Mouse (Mus musculus) erythroblast, embryonic 14.5 days (primary cell): Measurements from ENCODE around the gene Gm10972. TPM values are rescaled to one million over a fixed set of nuclear protein-coding genes. Genes with fewer than 3 reads are reported as not detected.
"Not testable (repeated sequence)": the region's sequence is repeated elsewhere in the genome, so short reads cannot be mapped to it uniquely, and the experiment has no call there.

Experiments used
- H3K27me3 ChIP-seq: 2 replicates; pipeline ENCODE4 v1.6.1; 2012; ENCODE audit warnings: inconsistent platforms; ENCODE audit not compliant: control insufficient read depth
- H3K36me3 ChIP-seq: 2 replicates; pipeline ENCODE4 v1.6.1; 2012; ENCODE audit warnings: mild to moderate bottlenecking, inconsistent platforms; ENCODE audit not compliant: control insufficient read depth
- H3K4me1 ChIP-seq: 2 replicates; pipeline ENCODE4 v1.6.1; 2012; ENCODE audit warnings: inconsistent platforms; ENCODE audit not compliant: control insufficient read depth
- H3K4me3 ChIP-seq: replicated peaks from 2 replicates; pipeline ENCODE3; 2012; ENCODE audit warnings: moderate library complexity, mild to moderate bottlenecking, inconsistent platforms
- H3K9me3 ChIP-seq: 2 replicates; pipeline ENCODE4 v1.6.1; 2012; ENCODE audit warnings: low read length, inconsistent platforms, mixed read lengths; ENCODE audit not compliant: control insufficient read depth
- GATA1 ChIP-seq: IDR thresholded peaks from 2 replicates; pipeline ENCODE4 v1.6.1; 2012; ENCODE audit warnings: low read length, inconsistent platforms, mixed read lengths
- TAL1 ChIP-seq: IDR thresholded peaks from 3 replicates; pipeline ENCODE4 v1.6.1; 2012; ENCODE audit warnings: low read length, inconsistent platforms, mixed read lengths
- polyA plus RNA-seq: library from polyadenylated mRNA; stranded (reverse); fragments of >175 nt; gene quantifications from 2 replicates; pipeline ENCODE4 v1.2.3, GENCODE M21; 2012

Gene Gm10972
- polyA plus RNA-seq, 1 experiment: not detected

DNA sequence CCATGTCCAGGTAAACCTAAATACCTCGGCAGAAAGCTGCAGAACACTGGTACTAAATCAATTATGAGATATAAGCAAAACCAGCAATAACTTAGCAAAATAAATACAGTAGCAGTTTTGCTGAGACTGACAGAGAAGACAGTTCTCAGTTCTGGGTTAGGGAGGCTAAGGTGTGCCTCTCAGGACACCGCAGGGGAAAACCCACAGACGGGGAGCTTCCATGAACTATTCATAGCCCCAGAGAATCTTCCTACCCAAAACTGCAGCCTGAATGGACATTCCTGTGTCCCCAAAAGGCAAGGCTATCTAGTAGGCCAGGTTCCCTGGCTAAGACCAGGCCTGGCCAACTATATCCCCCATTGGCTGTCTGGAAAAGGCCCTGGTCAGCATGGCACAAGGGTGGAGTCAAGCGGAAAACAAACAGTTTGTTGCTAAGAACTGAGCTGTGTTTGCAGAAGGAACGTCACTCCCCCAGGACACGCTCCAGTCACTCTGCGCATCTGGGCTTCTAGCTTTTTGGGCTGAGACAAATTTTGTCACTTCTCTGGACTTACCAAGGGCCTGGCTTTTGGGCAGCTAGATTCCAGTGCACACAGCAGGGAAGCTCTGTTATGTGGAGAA lies 29.5 kb upstream of the Gm10972 start:
- Histone ChIP-seq H3K36me3 (peaks cover 22% of the 10 kb centered on the region), H3K27me3 (no peaks in the 10 kb centered on the region), H3K9me3 (no peaks in the 10 kb centered on the region), H3K4me1 (peaks cover 16% of the 10 kb centered on the region), H3K4me3 (no peak overlapping the region)
- no peak for TF ChIP-seq GATA1
- no peak for TF ChIP-seq TAL1

DNA sequence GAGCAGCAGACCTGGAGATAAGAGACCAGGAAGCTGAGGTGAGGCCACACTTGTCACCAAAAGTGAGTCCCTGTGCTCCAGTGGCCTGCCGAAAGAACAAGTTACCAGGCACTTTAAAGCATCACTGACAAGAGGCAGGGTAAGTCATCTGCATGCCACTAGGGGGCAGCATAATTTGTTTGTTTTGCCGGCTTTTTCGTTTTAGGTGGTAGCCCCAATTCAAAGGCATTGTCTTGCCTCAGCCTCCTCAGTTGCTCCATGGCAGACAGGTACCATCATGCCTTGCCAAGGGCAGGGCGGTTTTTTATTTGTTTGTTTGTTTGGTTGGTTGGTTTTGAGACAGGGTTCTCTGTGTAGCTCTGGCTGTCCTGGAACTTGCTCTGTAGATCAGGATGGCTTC lies 26.2 kb upstream of the Gm10972 start:
- Histone ChIP-seq H3K36me3 (peaks cover 47% of the 10 kb centered on the region), H3K4me3 (no peak overlapping the region), H3K27me3 (no peaks in the 10 kb centered on the region), H3K4me1 (peaks cover 21% of the 10 kb centered on the region), H3K9me3 (no peaks in the 10 kb centered on the region)
- TF ChIP-seq TAL1: no peak
- TF ChIP-seq GATA1: no peak

- no peak for TF ChIP-seq GATA1
- TF ChIP-seq TAL1: no peak
- no peaks in the 10 kb centered on the region for H3K27me3 ChIP-seq
- peak overlapping the region; percentile 6 for H3K4me3 ChIP-seq
- peaks cover 39% of the 10 kb centered on the region for H3K36me3 ChIP-seq
- peaks cover 30% of the 10 kb centered on the region for H3K4me1 ChIP-seq
- no peaks in the 10 kb centered on the region for H3K9me3 ChIP-seq
These were observed 21.0 kb upstream of the Gm10972 start for GRCm38 (mm10) chr3:94621740-94622507.

GRCm38 (mm10) chr3:94622550-94622949 lies 20.4 kb upstream of the Gm10972 start:
- H3K4me3 ChIP-seq: peak overlapping the region; percentile 6
- no peaks in the 10 kb centered on the region for H3K9me3 ChIP-seq
- no peaks in the 10 kb centered on the region for H3K27me3 ChIP-seq
- TF ChIP-seq GATA1: no peak
- no peak for TF ChIP-seq TAL1
- H3K36me3 ChIP-seq: peaks cover 39% of the 10 kb centered on the region
- H3K4me1 ChIP-seq: peaks cover 30% of the 10 kb centered on the region

DNA sequence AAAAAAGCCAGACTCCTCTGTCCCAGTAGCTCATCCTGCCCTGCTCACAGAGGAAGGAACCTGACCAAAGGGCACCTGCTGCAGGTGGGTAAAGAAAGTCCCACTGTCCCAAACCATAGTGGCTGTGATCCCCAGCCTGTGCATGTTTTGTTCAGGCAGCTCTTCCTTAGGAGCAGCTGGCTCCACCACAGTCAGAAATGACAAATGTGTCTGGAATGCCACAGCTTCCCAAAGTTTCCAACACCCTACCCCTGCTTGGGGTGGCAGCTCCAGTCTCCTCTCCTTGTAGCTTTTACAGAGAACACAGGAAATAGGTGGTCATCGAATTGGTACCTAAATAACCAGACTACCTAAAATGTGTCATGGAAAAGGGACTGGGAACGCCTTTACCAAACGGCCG lies 18.6 kb upstream of the Gm10972 start:
- Histone ChIP-seq H3K4me3 (no peak overlapping the region), H3K4me1 (peaks cover 27% of the 10 kb centered on the region), H3K9me3 (no peaks in the 10 kb centered on the region), H3K36me3 (peaks cover 45% of the 10 kb centered on the region), H3K27me3 (no peaks in the 10 kb centered on the region)
- no peak for TF ChIP-seq GATA1
- no peak for TF ChIP-seq TAL1

DNA sequence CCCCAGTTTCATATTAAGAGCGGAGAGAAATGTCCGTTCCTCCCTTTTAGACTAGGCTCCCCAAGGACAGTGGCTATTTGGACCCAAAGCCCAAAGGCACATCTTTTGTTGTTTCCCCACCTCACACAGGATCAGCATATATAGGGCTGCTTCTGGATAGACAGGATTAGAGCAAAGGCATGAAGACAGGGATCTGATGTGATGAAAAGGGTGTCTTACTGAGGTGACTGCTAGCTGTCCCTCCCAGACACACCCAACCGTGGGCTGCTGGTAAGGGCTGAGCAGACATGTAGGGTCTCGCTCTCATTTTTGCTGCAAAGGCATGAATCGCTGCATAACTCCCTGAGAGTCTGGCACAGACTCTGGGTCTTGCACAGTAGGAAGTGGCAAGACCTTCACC lies 14.2 kb upstream of the Gm10972 start:
- H3K4me1 ChIP-seq: no peaks in the 10 kb centered on the region; the same call in 1 of the 2 replicates
- no peak for TF ChIP-seq TAL1
- no peak for TF ChIP-seq GATA1
- no peak overlapping the region for H3K4me3 ChIP-seq
- H3K36me3 ChIP-seq: peaks cover 15% of the 10 kb centered on the region
- H3K27me3 ChIP-seq: no peaks in the 10 kb centered on the region
- no peaks in the 10 kb centered on the region for H3K9me3 ChIP-seq

DNA sequence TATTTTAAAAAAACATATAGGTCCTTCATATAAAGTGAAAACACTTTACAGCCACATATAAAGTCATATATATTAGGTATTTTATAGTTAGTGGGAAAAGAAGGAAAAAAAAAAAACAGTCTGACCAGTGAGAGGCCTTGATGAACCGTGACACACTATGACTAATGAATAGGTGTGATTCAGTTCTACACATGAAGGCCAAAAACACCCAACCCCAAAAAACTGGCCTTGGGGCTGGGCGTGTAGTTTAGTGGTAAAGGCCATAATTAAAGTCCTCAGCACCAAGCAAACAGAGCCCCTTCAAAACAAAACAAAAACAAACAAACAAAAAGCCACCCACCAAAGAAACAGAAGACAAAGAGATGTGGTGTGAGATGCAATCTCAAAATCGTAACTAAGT lies 13.0 kb upstream of the Gm10972 start:
- H3K27me3 ChIP-seq: no peaks in the 10 kb centered on the region
- no peak overlapping the region for H3K4me3 ChIP-seq
- peaks cover 16% of the 10 kb centered on the region for H3K36me3 ChIP-seq
- no peak for TF ChIP-seq GATA1
- H3K9me3 ChIP-seq: no peaks in the 10 kb centered on the region
- no peaks in the 10 kb centered on the region for H3K4me1 ChIP-seq

- TF ChIP-seq GATA1: no peak
- TF ChIP-seq TAL1: no peak
- H3K9me3 ChIP-seq: no peaks in the 10 kb centered on the region
- H3K4me3 ChIP-seq: no peak overlapping the region
- H3K4me1 ChIP-seq: peaks cover 28% of the 10 kb centered on the region
- H3K36me3 ChIP-seq: no peaks in the 10 kb centered on the region
- H3K27me3 ChIP-seq: no peaks in the 10 kb centered on the region
These were observed 6.1 kb downstream of the Gm10972 start for GRCm38 (mm10) chr3:94648755-94649590.

- H3K9me3 ChIP-seq: no peaks in the 10 kb centered on the region
- H3K27me3 ChIP-seq: no peaks in the 10 kb centered on the region
- H3K36me3 ChIP-seq: no peaks in the 10 kb centered on the region
- H3K4me1 ChIP-seq: peaks cover 28% of the 10 kb centered on the region
- TF ChIP-seq GATA1: no peak
- no peak overlapping the region for H3K4me3 ChIP-seq
These were observed 7.5 kb downstream of the Gm10972 start for GRCm38 (mm10) chr3:94650409-94650808.

DNA sequence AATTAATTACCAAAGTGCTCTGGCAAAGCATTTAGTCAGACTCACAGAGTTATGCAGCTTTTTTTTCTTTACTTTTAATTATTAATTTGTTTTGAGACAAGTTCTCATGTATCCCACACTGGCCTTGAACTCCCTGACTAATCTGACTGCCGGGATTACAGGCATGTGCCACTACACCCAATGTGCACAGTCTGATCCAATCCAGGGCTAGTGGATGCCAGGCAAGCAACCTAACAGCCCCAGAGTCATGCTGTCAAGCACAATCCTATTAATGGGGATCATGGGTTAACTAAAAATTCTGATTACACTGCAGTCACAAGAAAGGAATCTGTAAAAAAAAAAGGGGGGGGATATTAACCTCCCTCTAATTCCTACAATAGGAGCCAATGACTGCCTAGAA lies 11.1 kb downstream of the Gm10972 start:
- H3K4me3 ChIP-seq, H3K27me3 ChIP-seq, H3K9me3 ChIP-seq, H3K36me3 ChIP-seq: not testable (repeated sequence)
- H3K4me1 ChIP-seq: peaks cover 27% of the 10 kb centered on the region

DNA sequence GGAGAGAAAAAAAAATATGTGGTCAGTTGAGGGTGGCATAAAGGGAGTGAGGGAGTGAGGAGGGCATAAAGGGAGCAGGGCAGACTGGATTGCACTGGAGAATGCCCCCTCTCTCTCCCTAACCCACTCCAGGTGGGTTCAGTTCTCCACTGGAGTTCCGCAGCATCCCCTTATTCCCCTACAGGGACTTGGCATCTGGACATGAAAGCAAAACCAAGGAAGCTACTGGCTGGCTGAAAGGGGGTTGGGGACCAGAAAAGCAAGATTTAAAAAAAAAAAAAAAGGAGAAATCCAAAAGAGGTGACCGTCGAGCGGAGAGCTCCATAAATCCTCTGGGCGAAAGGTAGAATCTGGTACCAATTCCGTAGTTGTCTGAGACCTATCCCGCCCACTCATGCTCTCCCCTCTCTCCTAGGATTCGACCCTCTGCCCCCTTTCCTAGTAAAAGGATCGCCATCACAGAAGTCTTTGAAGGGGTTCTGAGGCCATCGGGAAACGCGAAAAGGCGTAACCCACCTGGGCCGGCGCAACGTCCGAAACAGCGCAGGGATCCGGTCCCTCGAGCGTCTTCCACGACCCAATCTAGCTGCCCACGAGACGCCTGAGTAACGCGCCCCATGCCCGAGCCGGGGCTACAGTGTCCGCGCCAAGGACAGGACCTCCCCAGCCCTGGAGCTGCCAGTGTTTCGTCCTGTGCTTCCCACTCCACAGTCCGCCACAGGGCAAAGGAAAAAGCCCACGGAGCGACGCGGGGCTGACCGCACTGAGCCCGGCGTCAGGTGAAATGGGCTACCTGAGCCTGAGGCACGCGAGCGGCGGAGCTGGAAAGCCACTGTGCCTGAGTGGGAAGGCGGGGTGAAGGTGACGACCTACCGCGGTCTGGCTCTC lies 15.2 kb downstream of the Gm10972 start:
- H3K9me3 ChIP-seq, H3K36me3 ChIP-seq, H3K27me3 ChIP-seq: not testable (repeated sequence)
- Histone ChIP-seq H3K4me1 (peaks cover 22% of the 10 kb centered on the region), H3K4me3 (peak overlapping the region; percentile 66)

GRCm38 (mm10) chr3:94658740-94659095 lies 15.8 kb downstream of the Gm10972 start, which contains the start of gene Tuft1:
Gene Tuft1, minus strand, starts transcription at chr3:94658872.
- not testable (repeated sequence) for H3K9me3 ChIP-seq, H3K36me3 ChIP-seq, H3K27me3 ChIP-seq
- H3K4me1 ChIP-seq: peaks cover 26% of the 10 kb centered on the region
- peak within 1 kb of the TSS; percentile 66 for H3K4me3 ChIP-seq
